Mouse (Mus musculus): ENCODE measurements around the gene Zfhx3. TPM values are rescaled to one million over a fixed set of nuclear protein-coding genes. Genes with fewer than 3 reads are reported as not detected.

Gene Zfhx3
- total RNA-seq, 1 experiment from 2014 or later, result 2.3 TPM

- ATAC-seq (replicated peaks; ENCODE audit: insufficient number of reproducible peaks, low FRiP score, low TSS enrichment, poor library complexity, severe bottlenecking), result no peak
Measured at GRCm38 (mm10) chr8:108378036-108378435, 435.6 kb downstream of the Zfhx3 start.

- no peak for ATAC-seq (replicated peaks; ENCODE audit: insufficient number of reproducible peaks, low FRiP score, low TSS enrichment, poor library complexity, severe bottlenecking)
Measured at GRCm38 (mm10) chr8:108383121-108383520, 440.7 kb downstream of the Zfhx3 start.

GRCm38 (mm10) chr8:108387160-108387912, 444.9 kb downstream of the Zfhx3 start:
- no peak for ATAC-seq (replicated peaks; ENCODE audit: insufficient number of reproducible peaks, low FRiP score, low TSS enrichment, poor library complexity, severe bottlenecking)

- ATAC-seq (replicated peaks; ENCODE audit: insufficient number of reproducible peaks, low FRiP score, low TSS enrichment, poor library complexity, severe bottlenecking), result no peak
Measured at GRCm38 (mm10) chr8:108387913-108388274, 445.4 kb downstream of the Zfhx3 start.

GRCm38 (mm10) chr8:108392909-108393308, 450.5 kb downstream of the Zfhx3 start:
- ATAC-seq (replicated peaks; ENCODE audit: insufficient number of reproducible peaks, low FRiP score, low TSS enrichment, poor library complexity, severe bottlenecking), result no peak

GRCm38 (mm10) chr8:108402149-108402548, 459.7 kb downstream of the Zfhx3 start:
- ATAC-seq (replicated peaks; ENCODE audit: insufficient number of reproducible peaks, low FRiP score, low TSS enrichment, poor library complexity, severe bottlenecking), result no peak

GRCm38 (mm10) chr8:108406716-108407494, 464.5 kb downstream of the Zfhx3 start:
- no peak for ATAC-seq (replicated peaks; ENCODE audit: insufficient number of reproducible peaks, low FRiP score, low TSS enrichment, poor library complexity, severe bottlenecking)

GRCm38 (mm10) chr8:108419162-108419844, 476.9 kb downstream of the Zfhx3 start:
- no peak for ATAC-seq (replicated peaks; ENCODE audit: insufficient number of reproducible peaks, low FRiP score, low TSS enrichment, poor library complexity, severe bottlenecking)

GRCm38 (mm10) chr8:108422521-108422920, 480.1 kb downstream of the Zfhx3 start:
- no peak for ATAC-seq (replicated peaks; ENCODE audit: insufficient number of reproducible peaks, low FRiP score, low TSS enrichment, poor library complexity, severe bottlenecking)

GRCm38 (mm10) chr8:108424337-108424736, 481.9 kb downstream of the Zfhx3 start:
- ATAC-seq (replicated peaks; ENCODE audit: insufficient number of reproducible peaks, low FRiP score, low TSS enrichment, poor library complexity, severe bottlenecking), result no peak

- ATAC-seq (replicated peaks; ENCODE audit: insufficient number of reproducible peaks, low FRiP score, low TSS enrichment, poor library complexity, severe bottlenecking), result no peak
Measured at GRCm38 (mm10) chr8:108433321-108433720, 490.9 kb downstream of the Zfhx3 start.

- no peak for ATAC-seq (replicated peaks; ENCODE audit: insufficient number of reproducible peaks, low FRiP score, low TSS enrichment, poor library complexity, severe bottlenecking)
Measured at GRCm38 (mm10) chr8:108434510-108434909, 492.1 kb downstream of the Zfhx3 start.

- no peak for ATAC-seq (replicated peaks; ENCODE audit: insufficient number of reproducible peaks, low FRiP score, low TSS enrichment, poor library complexity, severe bottlenecking)
Measured at GRCm38 (mm10) chr8:108436336-108436735, 493.9 kb downstream of the Zfhx3 start.

GRCm38 (mm10) chr8:108437316-108437830, 494.9 kb downstream of the Zfhx3 start:
- no peak for ATAC-seq (replicated peaks; ENCODE audit: insufficient number of reproducible peaks, low FRiP score, low TSS enrichment, poor library complexity, severe bottlenecking)

- ATAC-seq (replicated peaks; ENCODE audit: insufficient number of reproducible peaks, low FRiP score, low TSS enrichment, poor library complexity, severe bottlenecking), result no peak
Measured at GRCm38 (mm10) chr8:108440476-108440875, 498.0 kb downstream of the Zfhx3 start.

GRCm38 (mm10) chr8:108450847-108451246, 508.4 kb downstream of the Zfhx3 start:
- no peak for ATAC-seq (replicated peaks; ENCODE audit: insufficient number of reproducible peaks, low FRiP score, low TSS enrichment, poor library complexity, severe bottlenecking)

- no peak for ATAC-seq (replicated peaks; ENCODE audit: insufficient number of reproducible peaks, low FRiP score, low TSS enrichment, poor library complexity, severe bottlenecking)
Measured at GRCm38 (mm10) chr8:108454561-108455311, 512.3 kb downstream of the Zfhx3 start.

- no peak for ATAC-seq (replicated peaks; ENCODE audit: insufficient number of reproducible peaks, low FRiP score, low TSS enrichment, poor library complexity, severe bottlenecking)
Measured at GRCm38 (mm10) chr8:108466653-108467052, 524.2 kb downstream of the Zfhx3 start.

Data from monocyte, adult 5-6 weeks (primary cell).